Mouse (Mus musculus) MEL (cell line): ENCODE measurements around the gene Chpf.

Experiments
- CHD2 ChIP-seq: IDR thresholded peaks from 2 replicates; pipeline ENCODE4 v1.6.1; 2011; ENCODE audit warnings: low read length, improper control_type of control experiment
- ELF1 ChIP-seq: IDR thresholded peaks from 2 replicates; pipeline ENCODE4 v1.6.1; 2014; ENCODE audit warnings: low read depth, mild to moderate bottlenecking, inconsistent platforms, low read length, improper control_type of control experiment, moderate library complexity
- JUND ChIP-seq: IDR thresholded peaks from 2 replicates; pipeline ENCODE4 v1.6.1; 2011; ENCODE audit warnings: low read depth, mild to moderate bottlenecking, improper control_type of control experiment, low read length
- POLR2A ChIP-seq, 2 experiments: IDR thresholded peaks; 2 replicates each; pipeline ENCODE4 v1.6.1; 2011 to 2012; ENCODE audit warnings: low read length in 2 of 2, mild to moderate bottlenecking in 2 of 2, control low read depth in 1 of 2, improper control_type of control experiment in 1 of 2, low read depth in 1 of 2, moderate library complexity in 1 of 2; ENCODE audit not compliant: control insufficient read depth in 1 of 2, insufficient read depth in 1 of 2, poor library complexity in 1 of 2
- POLR2AphosphoS2 ChIP-seq: IDR thresholded peaks from 2 replicates; pipeline ENCODE4 v1.6.1; 2011; ENCODE audit warnings: low read length, improper control_type of control experiment

- no peak for TF ChIP-seq POLR2AphosphoS2
- TF ChIP-seq POLR2A (IDR thresholded peaks at IDR 0.05; ENCODE audit: control insufficient read depth in 1 of 2, insufficient read depth in 1 of 2, low read depth in 1 of 2, low read length in 2 of 2, poor library complexity in 1 of 2): no peak
- no peak for TF ChIP-seq ELF1
- TF ChIP-seq CHD2: no peak
- no peak for TF ChIP-seq JUND
These were observed 505 bp upstream of the Chpf start for GRCm38 (mm10) chr1:75479635-75479989.
